Mouse (Mus musculus) kidney, embryonic 15.5 days (tissue): ENCODE data around the gene Slc35e2. TPM values are rescaled to one million over a fixed set of nuclear protein-coding genes. Genes with fewer than 3 reads are reported as not detected.
"Not testable (repeated sequence)": the region's sequence is repeated elsewhere in the genome, so short reads cannot be mapped to it uniquely, and the experiment has no call there.

ENCODE experiments used
- ATAC-seq: fragments of 200-750 bp; cut with Nextera tagmentation; replicated peaks from 2 replicates; pipeline ENCODE4 v1.8.0; 2017; ENCODE audit warnings: moderate TSS enrichment; ENCODE audit not compliant: low FRiP score
- H3K27ac ChIP-seq: fragments of 300-500 bp; sonication (generic); 2 replicates; pipeline ENCODE4 v1.5.1; 2015; ENCODE audit warnings: mild to moderate bottlenecking, inconsistent platforms
- H3K27me3 ChIP-seq: fragments of 300-500 bp; sonication (generic); 2 replicates; pipeline ENCODE4 v1.6.1; 2015; ENCODE audit warnings: inconsistent platforms
- H3K36me3 ChIP-seq: fragments of 300-500 bp; sonication (generic); 2 replicates; pipeline ENCODE4 v1.6.1; 2015; ENCODE audit warnings: inconsistent platforms
- H3K4me1 ChIP-seq: fragments of 300-500 bp; sonication (generic); 2 replicates; pipeline ENCODE4 v1.6.1; 2015; ENCODE audit warnings: inconsistent platforms
- H3K4me2 ChIP-seq: fragments of 300-500 bp; sonication (generic); 2 replicates; pipeline ENCODE4 v1.6.1; 2015; ENCODE audit warnings: moderate library complexity, mild to moderate bottlenecking, inconsistent platforms
- H3K4me3 ChIP-seq: fragments of 300-500 bp; sonication (generic); replicated peaks from 2 replicates; pipeline ENCODE4 v1.5.1; 2015; ENCODE audit warnings: mild to moderate bottlenecking, inconsistent platforms
- H3K9ac ChIP-seq: fragments of 300-500 bp; sonication (generic); 2 replicates; pipeline ENCODE4 v1.6.1; 2015; ENCODE audit warnings: mild to moderate bottlenecking, inconsistent platforms
- H3K9me3 ChIP-seq: fragments of 300-500 bp; sonication (generic); replicated peaks from 2 replicates; pipeline ENCODE4 v1.6.1; 2016; ENCODE audit warnings: inconsistent platforms
- WGBS: fragments of 180-500 bp; shearing (Covaris S2); methylation state at CpG from one replicate; pipeline ENCODE4 v1.1.7; 2015; ENCODE audit warnings: mixed read lengths; 5-methylcytosine and 5-hydroxymethylcytosine counted together
- polyA plus RNA-seq: library from polyadenylated mRNA; unstranded; fragments of >200 nt; fragmentation: Nextera tagmentation; extraction: Ambion mirVana; gene quantifications from 2 replicates; pipeline ENCODE4 v1.2.1, GENCODE M21; 2015

The Slc35e2 gene
- polyA plus RNA-seq, 1 experiment from 2014 or later: 10.4 TPM

- H3K9me3 ChIP-seq: no peaks in the 10 kb centered on the region
- no peak overlapping the region for H3K9ac ChIP-seq
- no peak overlapping the region for H3K4me3 ChIP-seq
- H3K27ac ChIP-seq: peak overlapping the region; percentile 7; the same call in 1 of the 2 replicates
- no peaks in the 10 kb centered on the region for H3K27me3 ChIP-seq
- H3K4me1 ChIP-seq: peaks cover 11% of the 10 kb centered on the region
- no peak overlapping the region for H3K4me2 ChIP-seq
- H3K36me3 ChIP-seq: peaks cover 20% of the 10 kb centered on the region; the same call in 1 of the 2 replicates
- no peak for ATAC-seq
Observed at GRCm38 (mm10) chr4:155666903-155667302, 65.7 kb downstream of the Slc35e2 start.

- ATAC-seq: peak; percentile 99
- peak within 1 kb of the TSS; percentile 84 for H3K4me2 ChIP-seq
- peaks cover 20% of the 10 kb centered on the region; the same call in 1 of the 2 replicates for H3K36me3 ChIP-seq
- under 1% methylated on average over 73 of the region's 73 CpGs for WGBS
- H3K27ac ChIP-seq: peak within 1 kb of the TSS; percentile 85
- H3K27me3 ChIP-seq: no peaks in the 10 kb centered on the region; the same call in 1 of the 2 replicates
- peak within 1 kb of the TSS; percentile 77 for H3K9ac ChIP-seq
- H3K9me3 ChIP-seq: no peaks in the 10 kb centered on the region
- H3K4me3 ChIP-seq: peak within 1 kb of the TSS; percentile 94
- H3K4me1 ChIP-seq: peaks cover 11% of the 10 kb centered on the region
Observed at GRCm38 (mm10) chr4:155668689-155669597, 67.7 kb downstream of the Slc35e2 start, which contains the start of gene Mib2. Mib2 (minus strand) TSS chr4:155669198.

GRCm38 (mm10) chr4:155669598-155670075 lies 68.4 kb downstream of the Slc35e2 start:
- H3K27ac ChIP-seq: 0 out of 2 replicates have a peak overlapping the region, but pooled peaks have one; percentile 85
- peak overlapping the region; percentile 94 for H3K4me3 ChIP-seq
- ATAC-seq: peak; percentile 35
- H3K9ac ChIP-seq: peak overlapping the region; percentile 77
- H3K36me3 ChIP-seq: peaks cover 20% of the 10 kb centered on the region; the same call in 1 of the 2 replicates
- H3K4me1 ChIP-seq: peaks cover 11% of the 10 kb centered on the region
- under 1% methylated on average over 8 of the region's 8 CpGs for WGBS
- peak overlapping the region; percentile 84 for H3K4me2 ChIP-seq
- H3K9me3 ChIP-seq: no peaks in the 10 kb centered on the region
- H3K27me3 ChIP-seq: no peaks in the 10 kb centered on the region; the same call in 1 of the 2 replicates

- H3K9ac ChIP-seq, H3K27me3 ChIP-seq, H3K27ac ChIP-seq, H3K4me2 ChIP-seq, H3K9me3 ChIP-seq, ATAC-seq: not testable (repeated sequence)
- WGBS: 73% methylated on average over 4 of the region's 4 CpGs
- Histone ChIP-seq H3K36me3 (peaks cover 15% of the 10 kb centered on the region; the same call in 1 of the 2 replicates), H3K4me3 (peak overlapping the region; percentile 94; the same call in 1 of the 2 replicates), H3K4me1 (peaks cover 11% of the 10 kb centered on the region)
Observed at GRCm38 (mm10) chr4:155670236-155670635, 69.0 kb downstream of the Slc35e2 start.

GRCm38 (mm10) chr4:155672082-155672481 lies 70.9 kb downstream of the Slc35e2 start:
- no peaks in the 10 kb centered on the region for H3K36me3 ChIP-seq
- H3K4me3 ChIP-seq: no peak overlapping the region
- H3K9me3 ChIP-seq: no peaks in the 10 kb centered on the region
- H3K9ac ChIP-seq: no peak overlapping the region
- ATAC-seq: no peak
- H3K27me3 ChIP-seq: no peaks in the 10 kb centered on the region; the same call in 1 of the 2 replicates
- H3K4me1 ChIP-seq: peaks cover 11% of the 10 kb centered on the region
- 64% methylated on average over 2 of the region's 2 CpGs for WGBS
- H3K27ac ChIP-seq: no peak overlapping the region
- no peak overlapping the region for H3K4me2 ChIP-seq

Other genes with a start within 250 kb of the Slc35e2 start
- gene Prkcz, start 240.1 kb upstream of the Slc35e2 start, polyA plus RNA-seq: 14.2 and 16.6 TPM in 2 replicates
- gene Gabrd, start 203.3 kb upstream of the Slc35e2 start, polyA plus RNA-seq: not detected in 2 replicates
- 1.8 and 2.3 TPM in 2 replicates for gene Cfap74, start 192.2 kb upstream of the Slc35e2 start, polyA plus RNA-seq
- gene Tmem52, start 132.3 kb upstream of the Slc35e2 start, polyA plus RNA-seq: 1.0 and 1.1 TPM in 2 replicates
- gene Gnb1, start 110.1 kb upstream of the Slc35e2 start, polyA plus RNA-seq: 476 and 488 TPM in 2 replicates
- gene Nadk, start 39.0 kb upstream of the Slc35e2 start, polyA plus RNA-seq: 89.0 and 93.6 TPM in 2 replicates
- 63.4 and 64.8 TPM in 2 replicates for gene Cdk11b, start 23.4 kb downstream of the Slc35e2 start, polyA plus RNA-seq
- gene Gm10563, start 44.0 kb downstream of the Slc35e2 start, polyA plus RNA-seq: not detected in 2 replicates
- 51.7 and 68.7 TPM in 2 replicates for gene Mmp23, start 52.0 kb downstream of the Slc35e2 start, polyA plus RNA-seq
- 25.8 and 30.2 TPM in 2 replicates for gene Mib2, start 67.8 kb downstream of the Slc35e2 start, polyA plus RNA-seq
- 4.9 and 5.3 TPM in 2 replicates for gene Fndc10, start 92.9 kb downstream of the Slc35e2 start, polyA plus RNA-seq
- gene Ssu72, start 103.4 kb downstream of the Slc35e2 start, polyA plus RNA-seq: 144 and 145 TPM in 2 replicates
- gene Tmem240, start 133.4 kb downstream of the Slc35e2 start, polyA plus RNA-seq: 0.50 and 1.0 TPM in 2 replicates
- gene Atad3a, start 159.7 kb downstream of the Slc35e2 start, polyA plus RNA-seq: 115 and 124 TPM in 2 replicates
- gene Vwa1, start 173.3 kb downstream of the Slc35e2 start, polyA plus RNA-seq: 5.6 and 7.7 TPM in 2 replicates
- 0.42 and 0.47 TPM in 2 replicates for gene Tmem88b, start 184.5 kb downstream of the Slc35e2 start, polyA plus RNA-seq
- 0.19 and 0.34 TPM in 2 replicates for gene Ankrd65, start 189.0 kb downstream of the Slc35e2 start, polyA plus RNA-seq
- gene Mrpl20, start 201.5 kb downstream of the Slc35e2 start, polyA plus RNA-seq: 217 and 226 TPM in 2 replicates
- 158 and 173 TPM in 2 replicates for gene Ccnl2, start 211.1 kb downstream of the Slc35e2 start, polyA plus RNA-seq
- 149 and 158 TPM in 2 replicates for gene Aurkaip1, start 229.9 kb downstream of the Slc35e2 start, polyA plus RNA-seq
- 90.7 and 106 TPM in 2 replicates for gene Mxra8, start 238.3 kb downstream of the Slc35e2 start, polyA plus RNA-seq
- 5.2 and 5.3 TPM in 2 replicates for gene Dvl1, start 246.0 kb downstream of the Slc35e2 start, polyA plus RNA-seq